Mouse (Mus musculus): ENCODE results near the gene Mbd4. TPM values are rescaled to one million over a fixed set of nuclear protein-coding genes. Genes with fewer than 3 reads are reported as not detected.
"Not testable (repeated sequence)": the region's sequence is repeated elsewhere in the genome, so short reads cannot be mapped to it uniquely, and the experiment has no call there.

The Mbd4 gene
- polyA plus RNA-seq, 1 experiment from 2014 or later: 20.6 TPM

DNA sequence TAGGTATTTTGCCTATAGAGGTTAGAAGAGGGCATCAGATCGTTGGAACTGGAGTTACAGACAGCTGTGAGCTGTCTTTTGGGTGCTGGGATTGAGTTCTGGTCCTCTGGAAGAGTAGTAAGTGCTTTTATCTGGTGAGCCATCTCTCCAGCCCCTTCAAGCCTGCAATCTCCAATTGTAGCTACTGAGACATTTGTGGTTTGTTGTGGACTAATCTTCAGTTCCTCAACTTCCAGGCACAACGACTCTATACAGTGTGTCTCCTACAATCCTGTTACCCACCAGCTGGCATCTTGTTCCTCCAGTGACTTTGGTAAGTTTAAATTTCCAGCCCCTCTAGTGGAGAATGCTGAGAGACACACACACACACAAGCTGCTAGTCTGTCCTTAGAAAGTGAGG is 24.1 kb upstream of the Mbd4 start:
- Histone ChIP-seq H3K27ac (ENCODE audit: low read length) (no peak overlapping the region), H3K9me3 (ENCODE audit: control insufficient read depth, low read depth, low read length) (no peaks in the 10 kb centered on the region), H3K4me1 (ENCODE audit: control insufficient read depth, insufficient read depth, low read length) (peaks cover 9% of the 10 kb centered on the region; the same call in 1 of the 2 replicates), H3K4me2 (replicated peaks; ENCODE audit: low read depth, low read length) (no peak overlapping the region), H3K36me3 (ENCODE audit: control insufficient read depth, insufficient read depth, low read length) (no peaks in the 10 kb centered on the region; the same call in 1 of the 2 replicates), H3K27me3 (ENCODE audit: control insufficient read depth, insufficient read depth, low read length) (no peaks in the 10 kb centered on the region), H3K9ac (replicated peaks; ENCODE audit: low read depth, low read length) (no peak overlapping the region), H3K4me3 (ENCODE audit: low read depth, low read length) (no peak overlapping the region)
- 88% methylated on average over 2 of the region's 2 CpGs for WGBS
- no peak for ATAC-seq (ENCODE audit: insufficient number of reproducible peaks, insufficient read depth, low FRiP score, low read depth)

DNA sequence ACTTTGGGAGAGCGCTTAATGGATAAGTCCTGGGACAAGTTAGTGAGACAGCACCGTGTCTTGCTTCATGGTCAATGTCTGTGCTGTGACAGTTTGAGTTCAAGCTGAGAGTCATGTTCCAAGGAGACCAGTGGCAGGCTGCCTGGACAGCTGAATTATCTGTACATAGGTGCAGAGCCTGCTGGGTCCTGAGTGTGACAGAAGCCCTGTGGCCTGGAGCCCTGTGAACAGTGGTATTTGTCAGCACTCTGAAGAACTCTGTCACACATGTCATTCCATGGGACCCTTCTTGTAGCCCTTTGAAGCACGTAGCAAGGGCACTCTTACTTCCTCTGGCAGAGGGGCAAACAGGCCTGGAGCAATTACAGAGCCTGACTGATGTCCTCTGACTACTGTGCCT is 18.1 kb upstream of the Mbd4 start:
- not testable (repeated sequence) for H3K9me3 ChIP-seq (ENCODE audit: control insufficient read depth, low read depth, low read length); H3K9ac ChIP-seq (replicated peaks; ENCODE audit: low read depth, low read length); ATAC-seq (ENCODE audit: insufficient number of reproducible peaks, insufficient read depth, low FRiP score, low read depth); H3K4me1 ChIP-seq (ENCODE audit: control insufficient read depth, insufficient read depth, low read length); H3K4me3 ChIP-seq (ENCODE audit: low read depth, low read length); H3K27ac ChIP-seq (ENCODE audit: low read length); H3K4me2 ChIP-seq (replicated peaks; ENCODE audit: low read depth, low read length); H3K27me3 ChIP-seq (ENCODE audit: control insufficient read depth, insufficient read depth, low read length); H3K36me3 ChIP-seq (ENCODE audit: control insufficient read depth, insufficient read depth, low read length)
- WGBS: no CpG with 5 or more reads among the region's 3 CpGs

DNA sequence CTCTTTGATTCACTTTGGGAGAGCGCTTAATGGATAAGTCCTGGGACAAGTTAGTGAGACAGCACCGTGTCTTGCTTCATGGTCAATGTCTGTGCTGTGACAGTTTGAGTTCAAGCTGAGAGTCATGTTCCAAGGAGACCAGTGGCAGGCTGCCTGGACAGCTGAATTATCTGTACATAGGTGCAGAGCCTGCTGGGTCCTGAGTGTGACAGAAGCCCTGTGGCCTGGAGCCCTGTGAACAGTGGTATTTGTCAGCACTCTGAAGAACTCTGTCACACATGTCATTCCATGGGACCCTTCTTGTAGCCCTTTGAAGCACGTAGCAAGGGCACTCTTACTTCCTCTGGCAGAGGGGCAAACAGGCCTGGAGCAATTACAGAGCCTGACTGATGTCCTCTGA is 14.0 kb upstream of the Mbd4 start:
- not testable (repeated sequence) for H3K27ac ChIP-seq (ENCODE audit: low read length); ATAC-seq (ENCODE audit: insufficient number of reproducible peaks, insufficient read depth, low FRiP score, low read depth)
- no CpG with 5 or more reads among the region's 3 CpGs for WGBS

DNA sequence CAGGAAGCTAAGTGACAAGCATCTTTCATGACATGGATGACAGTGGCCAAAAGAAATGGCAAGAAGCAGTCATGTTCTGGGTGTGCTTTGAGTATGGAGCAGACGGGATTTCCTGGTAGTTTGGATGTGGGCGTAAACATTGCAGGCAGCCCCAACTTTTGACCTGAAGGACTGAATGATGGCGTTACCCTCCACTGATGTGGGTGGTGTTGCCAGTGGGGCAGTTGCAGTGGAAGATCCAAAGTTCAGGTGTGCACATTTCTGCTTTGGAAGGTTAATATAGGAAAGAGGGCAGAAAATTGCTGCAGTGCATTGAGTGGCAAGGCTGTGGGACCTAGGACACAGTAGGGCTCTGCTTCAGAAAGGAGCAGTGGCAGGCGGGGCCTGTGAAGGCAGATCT is 12.1 kb upstream of the Mbd4 start:
- no peaks in the 10 kb centered on the region for H3K27me3 ChIP-seq (ENCODE audit: control insufficient read depth, insufficient read depth, low read length)
- H3K27ac ChIP-seq (ENCODE audit: low read length): no peak overlapping the region
- peaks cover 26% of the 10 kb centered on the region for H3K4me1 ChIP-seq (ENCODE audit: control insufficient read depth, insufficient read depth, low read length)
- ATAC-seq (ENCODE audit: insufficient number of reproducible peaks, insufficient read depth, low FRiP score, low read depth): no peak
- WGBS: 94% methylated on average over 4 of the region's 4 CpGs
- no peak overlapping the region for H3K4me3 ChIP-seq (ENCODE audit: low read depth, low read length)
- H3K9me3 ChIP-seq (ENCODE audit: control insufficient read depth, low read depth, low read length): no peaks in the 10 kb centered on the region
- no peak overlapping the region for H3K4me2 ChIP-seq (replicated peaks; ENCODE audit: low read depth, low read length)
- H3K9ac ChIP-seq (replicated peaks; ENCODE audit: low read depth, low read length): no peak overlapping the region
- H3K36me3 ChIP-seq (ENCODE audit: control insufficient read depth, insufficient read depth, low read length): no peaks in the 10 kb centered on the region; the same call in 1 of the 2 replicates

More for the DNA sequence above, 14.0 kb upstream of the Mbd4 start:
- not testable (repeated sequence) for H3K27me3 ChIP-seq (ENCODE audit: control insufficient read depth, insufficient read depth, low read length); H3K9ac ChIP-seq (replicated peaks; ENCODE audit: low read depth, low read length); H3K36me3 ChIP-seq (ENCODE audit: control insufficient read depth, insufficient read depth, low read length); H3K4me2 ChIP-seq (replicated peaks; ENCODE audit: low read depth, low read length); H3K4me3 ChIP-seq (ENCODE audit: low read depth, low read length); H3K9me3 ChIP-seq (ENCODE audit: control insufficient read depth, low read depth, low read length)
- H3K4me1 ChIP-seq (ENCODE audit: control insufficient read depth, insufficient read depth, low read length): peaks cover 19% of the 10 kb centered on the region

DNA sequence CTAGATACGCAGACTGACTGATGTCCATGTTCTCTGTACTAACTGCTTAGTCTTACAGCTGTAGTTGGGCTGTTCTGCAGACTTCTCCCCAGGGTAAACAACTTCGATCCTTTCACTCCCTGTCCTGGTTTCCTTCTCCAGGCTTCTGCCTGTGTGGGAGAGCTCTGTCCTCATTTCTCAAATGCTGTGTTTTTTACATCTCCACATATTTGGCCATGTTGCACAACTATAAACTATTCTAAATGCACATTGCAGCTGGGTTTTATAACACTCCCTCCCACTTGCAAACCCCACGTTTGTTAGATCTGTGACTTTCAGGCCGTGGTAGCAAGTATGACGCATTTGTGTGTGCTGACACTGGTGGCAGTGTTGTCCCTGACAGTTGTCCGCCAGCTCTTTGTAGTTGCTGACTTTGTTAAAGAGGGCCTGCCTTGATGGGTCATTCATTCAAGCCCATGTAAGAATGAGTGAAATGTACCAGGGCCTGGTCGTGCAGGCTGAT is 10.2 kb upstream of the Mbd4 start:
- no peaks in the 10 kb centered on the region for H3K9me3 ChIP-seq (ENCODE audit: control insufficient read depth, low read depth, low read length)
- H3K4me1 ChIP-seq (ENCODE audit: control insufficient read depth, insufficient read depth, low read length): peaks cover 37% of the 10 kb centered on the region
- no peaks in the 10 kb centered on the region for H3K27me3 ChIP-seq (ENCODE audit: control insufficient read depth, insufficient read depth, low read length)
- H3K27ac ChIP-seq (ENCODE audit: low read length): peak overlapping the region; percentile 78
- ATAC-seq (ENCODE audit: insufficient number of reproducible peaks, insufficient read depth, low FRiP score, low read depth): peak; percentile 43; the same call in 1 of the 2 replicates
- H3K9ac ChIP-seq (replicated peaks; ENCODE audit: low read depth, low read length): no peak overlapping the region
- no peak overlapping the region for H3K4me3 ChIP-seq (ENCODE audit: low read depth, low read length)
- H3K4me2 ChIP-seq (replicated peaks; ENCODE audit: low read depth, low read length): no peak overlapping the region
- H3K36me3 ChIP-seq (ENCODE audit: control insufficient read depth, insufficient read depth, low read length): no peaks in the 10 kb centered on the region; the same call in 1 of the 2 replicates
- WGBS: 49% methylated on average over 7 of the region's 7 CpGs

DNA sequence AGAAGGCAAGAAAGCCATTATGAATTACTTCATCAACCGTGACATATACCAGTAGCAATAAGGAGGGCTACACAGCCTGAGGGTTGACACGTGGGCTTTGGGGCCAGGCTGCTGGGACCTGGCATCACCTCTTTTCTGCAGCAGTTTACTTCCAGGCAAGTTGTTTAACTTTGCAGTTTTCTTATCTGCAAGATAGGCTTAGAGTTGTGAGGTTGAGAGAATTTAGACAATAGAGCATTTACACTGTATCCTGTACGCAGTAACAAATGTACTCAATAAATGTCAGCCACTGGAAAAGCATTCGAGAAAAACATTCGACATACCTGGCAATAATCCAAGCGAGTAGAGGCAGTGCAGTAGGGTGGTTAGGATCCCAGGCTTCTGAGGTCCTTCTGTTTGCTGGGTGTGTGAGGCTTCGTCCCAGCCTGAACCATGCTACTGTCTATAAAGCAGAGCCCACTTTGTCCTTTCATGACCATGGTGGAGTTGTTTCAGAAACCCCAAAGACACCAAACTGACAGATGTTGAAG is 6.9 kb upstream of the Mbd4 start:
- Histone ChIP-seq H3K36me3 (ENCODE audit: control insufficient read depth, insufficient read depth, low read length) (no peaks in the 10 kb centered on the region; the same call in 1 of the 2 replicates), H3K9ac (replicated peaks; ENCODE audit: low read depth, low read length) (no peak overlapping the region), H3K27ac (ENCODE audit: low read length) (no peak overlapping the region; the same call in 1 of the 2 replicates), H3K27me3 (ENCODE audit: control insufficient read depth, insufficient read depth, low read length) (no peaks in the 10 kb centered on the region), H3K4me2 (replicated peaks; ENCODE audit: low read depth, low read length) (no peak overlapping the region), H3K9me3 (ENCODE audit: control insufficient read depth, low read depth, low read length) (no peaks in the 10 kb centered on the region), H3K4me1 (ENCODE audit: control insufficient read depth, insufficient read depth, low read length) (peaks cover 51% of the 10 kb centered on the region), H3K4me3 (ENCODE audit: low read depth, low read length) (no peak overlapping the region)
- ATAC-seq (ENCODE audit: insufficient number of reproducible peaks, insufficient read depth, low FRiP score, low read depth): peak; percentile 12; the same call in 1 of the 2 replicates
- WGBS: 42% methylated on average over 7 of the region's 7 CpGs

DNA sequence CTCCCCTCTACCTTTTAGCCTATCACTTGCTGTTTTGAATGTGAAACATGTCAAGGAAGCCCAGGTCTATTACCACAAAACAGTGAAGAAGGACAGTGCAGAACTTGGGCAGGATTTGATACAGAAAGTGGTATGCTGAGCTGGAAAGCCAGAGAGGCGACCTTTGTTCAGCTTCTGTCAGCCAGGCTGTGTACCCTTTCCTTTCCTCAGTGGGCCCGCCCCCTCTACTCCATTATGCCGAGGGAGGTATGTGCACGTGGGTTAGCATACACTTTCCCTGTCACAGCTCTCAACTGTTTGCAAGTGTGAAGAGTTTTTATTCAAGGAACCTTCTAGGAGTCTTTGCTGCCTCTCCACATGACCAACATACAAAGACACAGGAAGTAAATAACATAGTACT is 6.1 kb upstream of the Mbd4 start:
- Histone ChIP-seq H3K4me3 (ENCODE audit: low read depth, low read length) (no peak overlapping the region), H3K4me1 (ENCODE audit: control insufficient read depth, insufficient read depth, low read length) (peaks cover 51% of the 10 kb centered on the region), H3K27ac (ENCODE audit: low read length) (peak overlapping the region; percentile 7; the same call in 1 of the 2 replicates), H3K9ac (replicated peaks; ENCODE audit: low read depth, low read length) (no peak overlapping the region), H3K4me2 (replicated peaks; ENCODE audit: low read depth, low read length) (no peak overlapping the region), H3K27me3 (ENCODE audit: control insufficient read depth, insufficient read depth, low read length) (no peaks in the 10 kb centered on the region), H3K36me3 (ENCODE audit: control insufficient read depth, insufficient read depth, low read length) (no peaks in the 10 kb centered on the region; the same call in 1 of the 2 replicates), H3K9me3 (ENCODE audit: control insufficient read depth, low read depth, low read length) (no peaks in the 10 kb centered on the region)
- WGBS: 39% methylated on average over 4 of the region's 4 CpGs
- ATAC-seq (ENCODE audit: insufficient number of reproducible peaks, insufficient read depth, low FRiP score, low read depth): no peak

DNA sequence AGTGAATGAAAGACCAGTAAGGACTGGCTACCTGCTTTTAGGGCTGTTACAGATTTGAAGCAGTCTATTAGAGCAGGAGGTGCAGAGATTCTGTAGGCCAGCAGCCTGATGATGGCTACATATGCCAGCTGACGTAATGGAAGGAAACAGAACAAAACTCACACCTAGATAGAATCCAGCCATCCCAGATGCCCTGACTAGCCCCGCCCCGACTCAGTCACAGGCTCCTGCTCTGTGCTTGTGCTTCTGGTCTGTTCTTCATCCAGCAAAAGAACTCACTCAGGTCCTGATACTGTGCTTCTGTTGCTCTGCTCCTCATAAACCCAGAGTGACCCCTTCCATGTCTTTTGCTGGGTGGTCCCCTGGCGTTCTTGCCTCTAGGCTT is 3.2 kb upstream of the Mbd4 start:
- H3K27ac ChIP-seq (ENCODE audit: low read length): peak overlapping the region; percentile 73
- 0 out of 2 replicates have a peak, but pooled peaks have one; percentile 19 for ATAC-seq (ENCODE audit: insufficient number of reproducible peaks, insufficient read depth, low FRiP score, low read depth)
- WGBS: 38% methylated on average over 4 of the region's 4 CpGs
- no peak overlapping the region for H3K4me2 ChIP-seq (replicated peaks; ENCODE audit: low read depth, low read length)
- no peak overlapping the region for H3K9ac ChIP-seq (replicated peaks; ENCODE audit: low read depth, low read length)
- H3K4me3 ChIP-seq (ENCODE audit: low read depth, low read length): no peak overlapping the region
- H3K36me3 ChIP-seq (ENCODE audit: control insufficient read depth, insufficient read depth, low read length): no peaks in the 10 kb centered on the region
- no peaks in the 10 kb centered on the region for H3K9me3 ChIP-seq (ENCODE audit: control insufficient read depth, low read depth, low read length)
- H3K27me3 ChIP-seq (ENCODE audit: control insufficient read depth, insufficient read depth, low read length): no peaks in the 10 kb centered on the region
- H3K4me1 ChIP-seq (ENCODE audit: control insufficient read depth, insufficient read depth, low read length): peaks cover 35% of the 10 kb centered on the region; the same call in 1 of the 2 replicates

Data from stomach, embryonic 14.5 days (tissue).